11 mouse cellular contexts compared by ENCODE assay signal in the genomic region with DNA sequence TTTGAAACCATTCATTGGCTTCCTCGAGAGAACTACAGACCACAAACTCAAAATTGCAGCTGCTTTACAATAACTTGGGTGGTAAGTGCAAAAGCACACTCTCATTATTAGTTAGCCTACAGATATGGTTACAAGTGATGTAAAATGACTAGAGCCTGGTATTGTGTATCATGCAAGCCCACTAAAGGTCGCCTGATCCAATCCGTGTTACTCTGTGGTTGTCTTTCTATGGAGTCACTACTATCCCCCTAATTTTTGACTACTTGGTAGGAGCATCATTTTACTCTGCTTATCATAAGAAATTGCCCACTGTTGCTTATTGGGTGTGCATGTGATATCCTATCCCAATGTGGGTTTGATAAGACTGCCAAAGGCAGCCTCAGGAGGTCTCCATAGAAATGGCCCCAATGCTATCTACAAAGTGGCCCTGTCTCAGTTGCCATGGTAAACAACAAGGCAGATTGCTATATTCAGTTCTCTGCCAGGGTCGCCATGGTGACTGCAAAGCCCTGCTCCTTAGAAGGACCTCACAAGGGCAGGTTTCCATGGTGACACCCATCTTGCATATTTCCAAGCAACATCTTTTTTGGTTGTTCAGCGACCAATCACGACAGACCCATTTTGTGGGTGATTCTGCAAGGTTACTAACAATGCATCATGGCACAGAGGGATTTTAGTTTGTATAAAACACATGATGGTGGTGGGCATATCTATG. TPM values are rescaled to one million over a fixed set of nuclear protein-coding genes. Genes with fewer than 3 reads are reported as not detected.
DNase-seq lines count a peak whose midpoint lies in the region; ATAC-seq and TF ChIP-seq lines count a peak whose summit lies in the region.
"Had no signal": no experiment of that assay in that cellular context is flagged by ENCODE, and none has a peak within 500 bp of the region (broad histone marks: within the 10 kb centered on the region; RNA-seq: fewer than 3 reads in every experiment).

No protein-coding gene starts in this region.

- no peak overlapping the region for H3K27ac ChIP-seq in hindbrain, embryonic 11.5 days (ENCODE audit: low read depth, low read length)
- no peak overlapping the region for H3K27ac ChIP-seq in thymus, adult 2 months (ENCODE audit: control insufficient read depth, insufficient read depth, low read length)
- H3K27ac ChIP-seq: embryonic facial prominence, embryonic 13.5 days; heart, embryonic 10.5 days had no signal

- H3K9ac ChIP-seq in hindbrain, embryonic 11.5 days (ENCODE audit: low read depth, low read length), result no peak overlapping the region
- H3K9ac ChIP-seq: embryonic facial prominence, embryonic 13.5 days had no signal

- H3K9me3 ChIP-seq in hindbrain, embryonic 11.5 days (ENCODE audit: control insufficient read depth, low read length), result no peaks in the 10 kb centered on the region
- H3K9me3 ChIP-seq: embryonic facial prominence, embryonic 13.5 days; heart, embryonic 10.5 days had no signal

- no peaks in the 10 kb centered on the region for H3K27me3 ChIP-seq in hindbrain, embryonic 11.5 days (ENCODE audit: control insufficient read depth, insufficient read depth, low read length)
- H3K27me3 ChIP-seq in thymus, adult 2 months (ENCODE audit: control insufficient read depth, insufficient read depth, low read length), result no peaks in the 10 kb centered on the region
- H3K27me3 ChIP-seq: embryonic facial prominence, embryonic 13.5 days had no signal

- H3K4me2 ChIP-seq in hindbrain, embryonic 11.5 days (replicated peaks; ENCODE audit: low read depth, low read length), result no peak overlapping the region
- H3K4me2 ChIP-seq: embryonic facial prominence, embryonic 13.5 days had no signal

- DNase-seq in cerebellum, postnatal 10 days, result peak; percentile 82 to 90
- DNase-seq in cerebellum, adult 11 months, result no peak
- DNase-seq in hindbrain, embryonic 11.5 days (ENCODE audit: low spot score), result peak; percentile 65
- peak; percentile 80 for DNase-seq in left cerebral cortex, postnatal 4 days
- peak; percentile 81 to 91 for DNase-seq in right cerebral cortex, postnatal 10 days (ENCODE audit: low spot score in 2 of 2)
- no peak for DNase-seq in adrenal gland, postnatal 14 days
- no peak for DNase-seq in yolk sac, embryonic 10.5 days (ENCODE audit: low spot score)
- no peak for DNase-seq in thymus, adult 2 months

- 66% methylated on average over 6 of the region's 6 CpGs for WGBS in hindbrain, embryonic 11.5 days
- 88% methylated on average over 6 of the region's 6 CpGs for WGBS in thymus, adult 2 months

- H3K4me1 ChIP-seq in hindbrain, embryonic 11.5 days (replicated peaks; ENCODE audit: control insufficient read depth, insufficient read depth, low read length), result no peaks in the 10 kb centered on the region
- H3K4me1 ChIP-seq in thymus, adult 2 months (replicated peaks; ENCODE audit: control insufficient read depth, insufficient read depth, low read length), result no peaks in the 10 kb centered on the region
- H3K4me1 ChIP-seq: embryonic facial prominence, embryonic 13.5 days; heart, embryonic 10.5 days had no signal

- no peaks in the 10 kb centered on the region for H3K36me3 ChIP-seq in hindbrain, embryonic 11.5 days (ENCODE audit: control insufficient read depth, insufficient read depth, low read length)
- no peaks in the 10 kb centered on the region for H3K36me3 ChIP-seq in thymus, adult 2 months (ENCODE audit: control insufficient read depth, insufficient read depth, low read length)
- H3K36me3 ChIP-seq: heart, embryonic 10.5 days had no signal

- TF ChIP-seq CTCF in thymus, adult 2 months (IDR thresholded peaks at IDR 0.05; ENCODE audit: borderline replicate concordance, control insufficient read depth, extremely low read depth, insufficient read depth, low read length, poor library complexity), result no peak

- H3K4me3 ChIP-seq in hindbrain, embryonic 11.5 days (ENCODE audit: low read depth, low read length), result no peak overlapping the region
- H3K4me3 ChIP-seq in thymus, adult 2 months (ENCODE audit: control insufficient read depth, insufficient read depth, low read length), result no peak overlapping the region
- H3K4me3 ChIP-seq: embryonic facial prominence, embryonic 13.5 days; heart, embryonic 10.5 days had no signal

- ATAC-seq in hindbrain, embryonic 11.5 days (ENCODE audit: low FRiP score), result peak; percentile 91
- ATAC-seq: lung, postnatal 0 days had no signal

- no peak for TF ChIP-seq POLR2A in thymus, adult 2 months (IDR thresholded peaks at IDR 0.05; ENCODE audit: control insufficient read depth, extremely low read depth, insufficient read depth, low read length, poor library complexity)

- intact Hi-C loops in left cerebral cortex, postnatal 4 days (cut with DNase I), result no loop called here

RNA-seq across cellular contexts. Expression of a gene that starts 42.1 kb away (rescaled TPM):
- 18.0 and 19.2 TPM in 2 replicates for polyA plus RNA-seq in hindbrain, embryonic 11.5 days (2014; fragmentation: Nextera tagmentation; extraction: Ambion mirVana)
- 10 to 100 TPM; 39.3 to 46.7 TPM for total RNA-seq in left cerebral cortex, postnatal 4 days (2021)
- 44.1 and 47.0 TPM in 2 replicates for total RNA-seq in adrenal gland, postnatal 14 days (2021)
- polyA plus RNA-seq in thymus, adult 2 months (2012; rRNA removed), result 2.3 and 2.6 TPM in 2 replicates

Comparison
In these comparisons a context has a peak if more than half of its experiments do, and no peak if none do; other contexts are left out.
1. DNase-seq: peak in cerebellum, postnatal 10 days (2 of 2), hindbrain, embryonic 11.5 days (single experiment), left cerebral cortex, postnatal 4 days (single experiment) and right cerebral cortex, postnatal 10 days (2 of 2); none in cerebellum, adult 11 months (single experiment), adrenal gland, postnatal 14 days (single experiment), yolk sac, embryonic 10.5 days (single experiment) and thymus, adult 2 months (single experiment).